Mouse (Mus musculus) liver, postnatal 0 days (tissue): ENCODE measurements around the gene Cxcr3.

Source experiments
- CTCF ChIP-seq: sonication (generic); IDR thresholded peaks from 2 replicates; pipeline ENCODE4 v1.5.1; 2016; ENCODE audit warnings: antibody characterized with exemption, low read depth
- EP300 ChIP-seq: IDR thresholded peaks from 2 replicates; pipeline ENCODE4 v1.6.1; 2016; ENCODE audit warnings: antibody characterized with exemption, low read depth, mild to moderate bottlenecking

DNA sequence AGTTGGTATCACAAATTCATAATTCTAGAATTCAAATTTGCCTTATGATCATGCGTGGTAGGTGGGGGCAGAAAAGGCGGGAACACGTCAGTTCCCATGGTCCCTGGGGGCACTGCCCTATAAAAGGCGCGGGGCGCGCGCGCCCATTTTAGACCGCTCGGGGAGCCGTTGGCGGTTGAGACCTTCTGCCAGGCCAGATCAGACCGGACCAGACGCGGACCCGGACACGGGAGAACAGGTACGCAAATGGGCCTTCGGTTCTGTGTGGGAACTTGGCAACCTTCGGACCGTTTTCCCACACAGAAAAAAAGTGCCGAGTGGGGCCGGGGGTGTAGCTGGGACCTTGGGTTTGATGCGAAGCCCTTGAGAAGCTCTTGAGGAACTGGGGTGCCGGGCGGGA, 38.4 kb downstream of the Cxcr3 start:
- TF ChIP-seq CTCF (no peak), EP300 (no peak)
